Mouse (Mus musculus): ENCODE measurements around the gene Rbm6. TPM values are rescaled to one million over a fixed set of nuclear protein-coding genes. Genes with fewer than 3 reads are reported as not detected.
A peak's percentile ranks its signal among the peaks of the same experiment; 100 is the strongest.

Rbm6 gene
- polyA plus RNA-seq, 1 experiment, result 14.2 TPM

DNA sequence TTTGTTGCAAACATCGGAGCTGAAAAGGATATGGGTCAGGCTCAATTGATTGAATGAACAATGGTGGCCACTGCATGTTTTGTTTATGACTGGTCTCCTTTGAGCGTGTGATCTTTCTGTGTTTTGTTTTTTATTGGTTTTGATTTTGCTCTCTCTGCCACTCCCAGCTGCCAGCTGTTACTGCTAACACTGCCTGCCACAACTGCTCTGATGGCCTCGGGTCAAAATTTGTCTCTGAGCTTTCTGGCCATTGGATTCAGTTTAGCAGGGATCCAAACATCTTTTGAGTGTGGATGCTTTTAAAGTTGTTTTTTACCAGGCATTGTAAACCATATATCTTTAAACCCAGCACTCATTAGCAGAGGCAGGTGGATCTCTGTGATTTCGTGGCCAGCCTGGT lies 7.4 kb upstream of the Rbm6 start:
- no peak overlapping the region for H3K4me3 ChIP-seq (ENCODE audit: insufficient read depth, low read depth, low read length)
- H3K4me1 ChIP-seq (ENCODE audit: control insufficient read depth, insufficient read depth, low read length), result no peaks in the 10 kb centered on the region
- no peak for DNase-seq
- WGBS, result 59% methylated on average over 4 of the region's 4 CpGs
- H3K27ac ChIP-seq (ENCODE audit: insufficient read depth, low read depth, low read length), result no peak overlapping the region
- no peak for TF ChIP-seq POLR2A (IDR thresholded peaks at IDR 0.05; ENCODE audit: low read depth, low read length)
- no peak for TF ChIP-seq CTCF (conservative IDR thresholded peaks at IDR 0.05; ENCODE audit: insufficient read depth, insufficient read length, low read depth, low read length)
- H3K36me3 ChIP-seq (ENCODE audit: control insufficient read depth, insufficient read depth, low read length), result no peaks in the 10 kb centered on the region
- no peaks in the 10 kb centered on the region for H3K27me3 ChIP-seq (replicated peaks; ENCODE audit: control insufficient read depth, insufficient read depth, low read length)

GRCm38 (mm10) chr9:107872350-107873098 lies 513 bp downstream of the Rbm6 start:
- Histone ChIP-seq H3K27me3 (replicated peaks; ENCODE audit: control insufficient read depth, insufficient read depth, low read length) (no peaks in the 10 kb centered on the region), H3K27ac (ENCODE audit: insufficient read depth, low read depth, low read length) (peak overlapping the region; percentile 95), H3K4me1 (ENCODE audit: control insufficient read depth, insufficient read depth, low read length) (peaks cover 5% of the 10 kb centered on the region; the same call in 1 of the 2 replicates), H3K36me3 (ENCODE audit: control insufficient read depth, insufficient read depth, low read length) (no peaks in the 10 kb centered on the region), H3K4me3 (ENCODE audit: insufficient read depth, low read depth, low read length) (peak overlapping the region; percentile 99)
- TF ChIP-seq POLR2A (IDR thresholded peaks at IDR 0.05; ENCODE audit: low read depth, low read length) (peak; percentile 78), CTCF (conservative IDR thresholded peaks at IDR 0.05; ENCODE audit: insufficient read depth, insufficient read length, low read depth, low read length) (no peak)
- peak; percentile 98 for DNase-seq
- under 1% methylated on average over 80 of the region's 80 CpGs for WGBS

- no peak for TF ChIP-seq POLR2A (IDR thresholded peaks at IDR 0.05; ENCODE audit: low read depth, low read length)
- no peak for TF ChIP-seq CTCF (conservative IDR thresholded peaks at IDR 0.05; ENCODE audit: insufficient read depth, insufficient read length, low read depth, low read length)
- no peaks in the 10 kb centered on the region for H3K36me3 ChIP-seq (ENCODE audit: control insufficient read depth, insufficient read depth, low read length)
- WGBS, result 99% methylated on average over 2 of the region's 2 CpGs
- no peaks in the 10 kb centered on the region for H3K27me3 ChIP-seq (replicated peaks; ENCODE audit: control insufficient read depth, insufficient read depth, low read length)
- H3K27ac ChIP-seq (ENCODE audit: insufficient read depth, low read depth, low read length), result no peak overlapping the region
- H3K4me1 ChIP-seq (ENCODE audit: control insufficient read depth, insufficient read depth, low read length), result no peaks in the 10 kb centered on the region
- no peak overlapping the region for H3K4me3 ChIP-seq (ENCODE audit: insufficient read depth, low read depth, low read length)
- DNase-seq, result no peak
Observed at GRCm38 (mm10) chr9:107866081-107866480, 7.0 kb downstream of the Rbm6 start.

DNA sequence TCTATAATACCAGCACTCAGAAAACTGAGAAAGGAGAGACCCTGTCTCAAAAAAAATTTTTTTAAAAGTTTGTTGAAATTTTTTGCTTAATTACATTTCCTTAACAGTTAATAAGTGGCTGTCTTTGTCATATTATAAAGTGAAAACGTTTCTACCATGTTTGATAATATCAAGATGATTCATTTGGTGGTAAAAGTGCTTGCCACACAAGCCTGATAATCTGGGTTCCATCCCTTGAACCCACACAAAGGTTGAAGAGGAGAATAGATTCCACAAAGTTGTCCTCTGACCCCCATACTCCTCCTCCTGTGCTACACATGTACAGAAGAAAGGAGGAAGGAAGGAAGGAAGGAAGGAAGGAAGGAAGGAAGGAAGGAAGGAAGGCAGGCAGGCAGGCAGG lies 8.5 kb downstream of the Rbm6 start:
- Histone ChIP-seq H3K27ac (ENCODE audit: insufficient read depth, low read depth, low read length) (no peak overlapping the region), H3K4me1 (ENCODE audit: control insufficient read depth, insufficient read depth, low read length) (no peaks in the 10 kb centered on the region), H3K4me3 (ENCODE audit: insufficient read depth, low read depth, low read length) (no peak overlapping the region), H3K36me3 (ENCODE audit: control insufficient read depth, insufficient read depth, low read length) (no peaks in the 10 kb centered on the region), H3K27me3 (replicated peaks; ENCODE audit: control insufficient read depth, insufficient read depth, low read length) (no peaks in the 10 kb centered on the region)
- DNase-seq, result no peak
- WGBS, result 51% methylated on average over 1 of the region's 1 CpGs
- TF ChIP-seq CTCF (conservative IDR thresholded peaks at IDR 0.05; ENCODE audit: insufficient read depth, insufficient read length, low read depth, low read length) (no peak), POLR2A (IDR thresholded peaks at IDR 0.05; ENCODE audit: low read depth, low read length) (no peak)

DNA sequence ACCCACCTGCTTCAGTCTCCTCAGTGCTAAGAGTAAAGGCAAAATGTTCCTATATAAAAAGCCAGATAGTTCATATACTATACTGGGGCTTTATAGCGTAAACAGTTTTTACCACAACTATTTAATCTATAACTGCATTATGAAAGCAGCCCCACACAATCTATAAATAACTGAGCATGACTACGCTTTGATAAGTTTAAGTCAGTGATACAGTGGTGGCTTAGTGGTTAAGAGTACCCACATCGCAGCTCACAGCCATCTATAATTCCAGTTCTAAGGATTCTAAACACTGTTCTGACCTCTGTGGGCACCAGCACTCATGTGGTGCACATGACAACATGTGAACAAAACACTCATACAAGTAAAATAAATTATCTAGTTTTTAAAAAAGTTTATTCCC lies 14.7 kb downstream of the Rbm6 start:
- no peak overlapping the region for H3K27ac ChIP-seq (ENCODE audit: insufficient read depth, low read depth, low read length)
- TF ChIP-seq CTCF (conservative IDR thresholded peaks at IDR 0.05; ENCODE audit: insufficient read depth, insufficient read length, low read depth, low read length), result no peak
- no peak for TF ChIP-seq POLR2A (IDR thresholded peaks at IDR 0.05; ENCODE audit: low read depth, low read length)
- 96% methylated on average over 3 of the region's 3 CpGs for WGBS
- H3K4me3 ChIP-seq (ENCODE audit: insufficient read depth, low read depth, low read length), result no peak overlapping the region
- DNase-seq, result no peak
- no peaks in the 10 kb centered on the region for H3K4me1 ChIP-seq (ENCODE audit: control insufficient read depth, insufficient read depth, low read length)
- peaks cover 2% of the 10 kb centered on the region for H3K36me3 ChIP-seq (ENCODE audit: control insufficient read depth, insufficient read depth, low read length)
- H3K27me3 ChIP-seq (replicated peaks; ENCODE audit: control insufficient read depth, insufficient read depth, low read length), result no peaks in the 10 kb centered on the region

GRCm38 (mm10) chr9:107848922-107849321 lies 24.1 kb downstream of the Rbm6 start:
- no peak for TF ChIP-seq POLR2A (IDR thresholded peaks at IDR 0.05; ENCODE audit: low read depth, low read length)
- TF ChIP-seq CTCF (conservative IDR thresholded peaks at IDR 0.05; ENCODE audit: insufficient read depth, insufficient read length, low read depth, low read length), result no peak
- H3K4me1 ChIP-seq (ENCODE audit: control insufficient read depth, insufficient read depth, low read length), result no peaks in the 10 kb centered on the region
- no peak overlapping the region for H3K27ac ChIP-seq (ENCODE audit: insufficient read depth, low read depth, low read length)
- peaks cover 3% of the 10 kb centered on the region; the same call in 1 of the 2 replicates for H3K36me3 ChIP-seq (ENCODE audit: control insufficient read depth, insufficient read depth, low read length)
- no peaks in the 10 kb centered on the region for H3K27me3 ChIP-seq (replicated peaks; ENCODE audit: control insufficient read depth, insufficient read depth, low read length)
- no peak overlapping the region for H3K4me3 ChIP-seq (ENCODE audit: insufficient read depth, low read depth, low read length)
- WGBS, result 99% methylated on average over 7 of the region's 7 CpGs
- DNase-seq, result no peak

GRCm38 (mm10) chr9:107842709-107843108 lies 30.3 kb downstream of the Rbm6 start:
- H3K27ac ChIP-seq (ENCODE audit: insufficient read depth, low read depth, low read length), result no peak overlapping the region
- H3K36me3 ChIP-seq (ENCODE audit: control insufficient read depth, insufficient read depth, low read length), result no peaks in the 10 kb centered on the region; the same call in none of the 2 replicates
- WGBS, result 97% methylated on average over 2 of the region's 2 CpGs
- no peak for DNase-seq
- no peaks in the 10 kb centered on the region for H3K27me3 ChIP-seq (replicated peaks; ENCODE audit: control insufficient read depth, insufficient read depth, low read length)
- H3K4me1 ChIP-seq (ENCODE audit: control insufficient read depth, insufficient read depth, low read length), result no peaks in the 10 kb centered on the region
- H3K4me3 ChIP-seq (ENCODE audit: insufficient read depth, low read depth, low read length), result no peak overlapping the region
- TF ChIP-seq POLR2A (IDR thresholded peaks at IDR 0.05; ENCODE audit: low read depth, low read length) (no peak), CTCF (conservative IDR thresholded peaks at IDR 0.05; ENCODE audit: insufficient read depth, insufficient read length, low read depth, low read length) (no peak)

Measured in kidney, adult 2 months (tissue).